Mouse (Mus musculus) lung, adult 2 months (tissue): ENCODE results near the gene Tspan31.

ENCODE experiments used
- CTCF ChIP-seq: fragments of 200-500 bp; IDR thresholded peaks from 2 replicates; pipeline ENCODE4 v1.5.1; 2011; ENCODE audit warnings: mild to moderate bottlenecking, low read length, control low read depth; ENCODE audit not compliant: insufficient read depth
- POLR2A ChIP-seq: fragments of 200-500 bp; IDR thresholded peaks from 2 replicates; pipeline ENCODE4 v1.6.1; 2011; ENCODE audit warnings: low read depth, mild to moderate bottlenecking, control low read depth, low read length, borderline replicate concordance; ENCODE audit errors: extremely low read depth

- TF ChIP-seq POLR2A, result no peak
- TF ChIP-seq CTCF, result no peak
These were observed 8.9 kb upstream of the Tspan31 start for GRCm38 (mm10) chr10:127078677-127079575.
